Mouse (Mus musculus) frontal cortex, postnatal 10 days (tissue): ENCODE data around the gene Srsf9.

Experiments used
- DNase-seq, 2 experiments: peaks; one replicate each; pipeline ENCODE4 v3.0.0; 2022; ENCODE audit warnings: low spot score in 2 of 2, mixed read lengths in 1 of 2

Srsf9 gene

GRCm38 (mm10) chr5:115326256-115326831 lies 633 bp upstream of the Srsf9 start:
- DNase-seq: no peak

DNA sequence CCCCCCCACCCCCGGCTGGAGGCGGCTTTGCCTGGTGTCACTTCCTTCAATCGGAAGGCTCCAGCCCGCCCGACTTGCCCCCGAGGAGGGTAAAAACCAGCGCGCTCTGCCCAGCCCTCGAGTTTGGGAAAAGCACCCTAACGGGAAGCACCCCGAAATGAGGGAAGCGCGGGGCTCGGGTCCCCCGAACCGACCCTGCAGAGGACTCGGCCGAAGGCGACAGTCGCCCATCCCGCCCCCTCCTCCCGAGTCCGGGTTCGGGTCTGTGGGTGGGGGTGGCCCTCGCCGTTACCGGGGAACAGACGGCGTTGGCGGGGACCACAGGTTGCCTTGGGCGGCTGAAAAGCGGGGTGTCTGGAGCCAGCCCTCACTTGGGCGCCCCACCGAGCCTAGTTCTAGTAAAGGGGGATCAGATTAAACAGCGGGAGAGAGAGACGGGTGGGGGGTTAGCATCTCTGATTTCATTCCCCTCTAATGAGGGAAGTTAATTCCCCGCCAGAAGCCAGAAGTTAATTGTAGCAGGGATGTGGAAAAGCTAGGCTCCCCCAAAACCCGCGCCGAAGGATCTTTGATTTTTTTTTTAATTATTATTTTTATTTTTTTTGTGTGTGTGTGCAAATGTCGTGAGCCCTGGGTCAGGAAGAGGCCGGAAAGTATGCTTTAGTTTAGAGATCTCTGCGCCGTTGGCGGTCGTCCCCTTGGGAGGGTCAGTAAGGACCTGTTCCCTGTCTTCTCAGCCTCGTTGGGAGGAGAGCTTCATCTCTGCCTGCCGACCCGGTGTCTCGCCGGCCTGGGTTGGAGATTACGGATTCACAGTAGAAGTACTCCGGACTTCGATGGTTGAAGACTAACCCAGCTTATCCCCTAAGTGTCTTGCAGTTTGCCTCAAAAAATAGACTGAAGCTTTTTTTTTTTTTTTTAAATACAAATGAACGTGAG lies 902 bp downstream of the Srsf9 start:
- DNase-seq: peak; percentile 53 to 56

GRCm38 (mm10) chr5:115330955-115331354 lies 4.0 kb downstream of the Srsf9 start:
- DNase-seq: no peak

DNA sequence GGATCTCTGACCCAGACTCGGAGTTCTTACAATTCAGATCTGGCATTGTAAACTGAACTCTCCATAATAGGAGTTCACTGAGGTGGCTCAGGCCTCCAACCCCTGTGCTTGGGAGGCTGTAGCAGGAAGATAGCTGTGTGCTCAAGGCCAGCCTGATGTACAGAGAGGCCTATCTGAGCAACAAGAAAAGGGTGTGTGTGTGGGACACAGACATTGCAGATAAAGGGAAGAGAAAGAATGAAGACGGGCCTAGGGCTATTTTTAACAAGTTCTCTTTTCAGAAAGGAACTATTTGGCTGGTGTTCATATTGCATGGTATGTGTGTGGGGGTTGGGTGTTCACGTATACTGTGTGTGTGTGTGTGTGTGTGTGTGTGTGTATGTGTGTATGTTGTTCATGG lies 6.6 kb downstream of the Srsf9 start:
- DNase-seq: no peak

DNA sequence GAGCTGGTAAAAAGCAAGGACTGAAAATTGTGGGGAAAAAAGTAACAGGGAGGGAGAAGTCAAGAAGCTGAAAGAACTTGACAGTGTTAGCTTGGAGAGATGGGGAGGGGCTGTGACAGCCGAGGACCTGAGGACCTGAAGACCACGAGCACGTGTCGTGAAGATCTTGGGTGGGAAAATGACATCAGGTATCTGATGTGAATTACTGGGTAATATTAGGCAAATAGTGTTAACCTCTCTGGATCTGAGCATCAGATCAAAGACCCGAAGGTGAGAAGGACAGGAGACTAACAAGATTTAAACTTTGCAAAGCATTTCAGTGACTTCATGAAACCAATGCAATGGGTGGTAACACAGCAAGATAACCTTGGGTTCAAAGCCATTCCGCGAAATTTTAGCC lies 13.0 kb downstream of the Srsf9 start:
- DNase-seq: no peak

DNA sequence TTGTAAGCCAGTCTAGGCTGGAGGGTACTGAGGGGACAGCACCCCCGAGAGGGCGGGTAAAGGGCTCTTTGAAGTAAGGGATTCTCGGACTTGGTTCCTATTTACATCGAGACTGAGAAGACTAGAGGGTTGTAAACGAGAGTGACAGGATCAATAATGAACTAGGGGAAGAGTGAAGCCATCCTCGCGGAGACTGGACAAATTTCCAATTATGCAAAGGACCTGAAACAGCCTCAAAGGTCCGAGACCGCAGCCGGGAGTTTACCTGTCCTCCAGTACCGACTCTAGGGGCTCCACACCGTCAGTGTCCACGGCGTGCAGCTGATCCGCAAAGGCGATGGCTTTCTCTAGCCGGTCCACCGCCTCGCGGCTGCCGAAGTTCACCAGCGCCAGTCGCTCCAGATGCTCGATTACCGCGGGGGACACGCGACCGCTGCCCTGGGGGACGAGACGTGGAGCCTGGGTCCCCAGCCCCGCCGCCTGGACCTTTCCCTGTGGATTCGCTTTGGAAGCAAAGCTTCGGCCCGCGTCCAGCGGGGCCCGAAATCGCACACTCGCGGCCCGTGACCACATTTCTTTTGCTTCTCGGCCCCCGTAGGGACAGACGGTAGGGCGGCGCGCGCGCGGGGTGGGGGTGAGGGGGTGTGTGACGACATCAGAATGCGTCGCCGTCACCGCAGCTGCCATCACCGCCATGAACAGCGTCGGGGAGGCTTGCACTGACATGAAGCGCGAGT lies 13.8 kb downstream of the Srsf9 start, which contains the start of the genes Gatc and Triap1:
Gene Gatc (minus strand): TSS at position 602 of the 737 bp plus-strand sequence.
Gene Triap1 (plus strand): TSS at position 649 of the 737 bp plus-strand sequence.
- peak; percentile 77 to 88 for DNase-seq

GRCm38 (mm10) chr5:115341314-115342165 lies 14.6 kb downstream of the Srsf9 start:
- DNase-seq: no peak

- DNase-seq: peak in 1 of 2 experiments; percentile 67
Observed at GRCm38 (mm10) chr5:115347564-115347963, 20.6 kb downstream of the Srsf9 start.

DNA sequence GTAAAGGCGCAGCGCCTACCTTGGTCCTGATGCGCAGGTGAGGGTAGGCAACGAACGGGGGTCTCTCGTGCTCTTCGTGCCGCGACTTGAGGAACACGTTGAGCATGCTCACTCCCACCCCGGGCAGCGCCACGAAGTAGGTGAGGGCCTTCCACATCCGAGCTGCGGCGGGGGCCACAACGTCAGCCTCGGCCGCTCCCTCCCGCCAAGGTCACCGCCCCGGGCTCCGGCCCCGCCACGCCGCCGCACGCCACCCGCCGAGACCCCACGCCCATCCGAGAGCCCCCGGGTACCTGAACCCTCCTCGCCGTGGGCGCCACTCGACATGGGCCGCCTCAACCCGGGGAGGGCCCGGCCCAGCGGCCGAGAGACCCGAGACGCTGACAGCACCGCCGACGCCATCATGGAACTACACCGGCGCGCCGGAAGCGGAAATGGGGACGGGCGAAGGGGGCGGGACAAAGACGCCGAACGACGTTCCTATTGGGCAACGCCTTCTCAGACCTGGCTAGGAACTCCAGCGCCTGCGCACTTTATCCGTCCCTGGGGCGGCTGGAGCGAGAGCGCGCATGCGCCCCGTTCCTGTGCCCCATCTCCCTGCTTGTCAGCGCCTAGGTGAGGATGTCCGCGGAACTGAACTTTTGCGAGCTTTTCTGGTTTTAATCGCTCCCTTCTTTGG lies 21.7 kb downstream of the Srsf9 start, which contains the start of gene Cox6a1:
Gene Cox6a1 (minus strand): TSS at position 436 of the 679 bp plus-strand sequence.
- peak; percentile 96 to 98 for DNase-seq

- no peak for DNase-seq
Observed at GRCm38 (mm10) chr5:115349225-115349555, 22.2 kb downstream of the Srsf9 start.

- no peak for DNase-seq
Observed at GRCm38 (mm10) chr5:115351348-115351747, 24.4 kb downstream of the Srsf9 start.

- DNase-seq: no peak
Observed at GRCm38 (mm10) chr5:115355070-115355469, 28.1 kb downstream of the Srsf9 start.

DNA sequence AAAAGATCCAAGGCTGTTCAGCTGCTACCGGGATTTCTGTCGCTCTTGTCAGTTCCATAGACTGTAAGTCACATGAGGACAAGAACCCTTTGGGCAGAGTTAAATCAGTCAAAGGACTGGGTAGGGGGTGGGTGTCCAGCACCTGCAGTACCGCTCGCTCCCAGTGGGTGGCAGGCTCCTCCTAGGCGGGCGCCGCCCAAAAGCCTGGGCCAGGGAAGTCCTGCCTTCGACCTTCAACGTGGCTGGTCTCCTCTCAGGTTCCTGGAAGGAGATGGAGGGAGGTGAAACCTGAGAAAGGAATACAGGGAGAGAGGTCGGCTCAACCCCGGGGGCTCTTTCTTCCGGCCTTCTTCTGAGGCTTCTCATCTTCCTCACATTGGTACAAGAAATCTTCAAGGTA lies 31.9 kb downstream of the Srsf9 start:
- peak; percentile 50 to 74 for DNase-seq

- DNase-seq: no peak
Observed at GRCm38 (mm10) chr5:115359438-115359837, 32.5 kb downstream of the Srsf9 start.

DNA sequence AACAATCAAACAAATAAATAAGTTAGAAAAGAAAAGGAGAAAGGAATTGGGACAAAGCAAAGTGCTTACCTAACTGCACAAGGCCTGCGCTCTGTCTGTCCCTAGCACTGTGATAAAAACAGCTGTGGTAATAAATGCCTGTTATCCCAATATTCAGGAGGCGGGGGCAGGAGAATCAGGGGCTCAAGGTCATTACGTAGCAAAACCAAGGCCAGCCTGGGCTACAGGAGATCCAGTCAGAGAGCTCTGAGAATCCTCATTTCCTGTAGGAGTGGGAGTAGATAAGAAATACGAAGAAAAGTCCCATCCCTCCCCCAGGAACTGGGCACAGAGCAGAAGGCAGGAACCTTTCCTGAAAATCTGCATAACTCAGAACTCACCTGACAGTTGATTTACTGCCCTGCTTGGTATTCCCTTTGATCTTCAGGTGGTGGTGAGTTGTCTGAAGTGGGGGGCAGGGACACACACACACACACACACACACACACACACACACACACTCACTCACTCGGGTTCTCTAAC lies 32.9 kb downstream of the Srsf9 start:
- no peak for DNase-seq

GRCm38 (mm10) chr5:115362216-115362615 lies 35.2 kb downstream of the Srsf9 start:
- DNase-seq: no peak

DNA sequence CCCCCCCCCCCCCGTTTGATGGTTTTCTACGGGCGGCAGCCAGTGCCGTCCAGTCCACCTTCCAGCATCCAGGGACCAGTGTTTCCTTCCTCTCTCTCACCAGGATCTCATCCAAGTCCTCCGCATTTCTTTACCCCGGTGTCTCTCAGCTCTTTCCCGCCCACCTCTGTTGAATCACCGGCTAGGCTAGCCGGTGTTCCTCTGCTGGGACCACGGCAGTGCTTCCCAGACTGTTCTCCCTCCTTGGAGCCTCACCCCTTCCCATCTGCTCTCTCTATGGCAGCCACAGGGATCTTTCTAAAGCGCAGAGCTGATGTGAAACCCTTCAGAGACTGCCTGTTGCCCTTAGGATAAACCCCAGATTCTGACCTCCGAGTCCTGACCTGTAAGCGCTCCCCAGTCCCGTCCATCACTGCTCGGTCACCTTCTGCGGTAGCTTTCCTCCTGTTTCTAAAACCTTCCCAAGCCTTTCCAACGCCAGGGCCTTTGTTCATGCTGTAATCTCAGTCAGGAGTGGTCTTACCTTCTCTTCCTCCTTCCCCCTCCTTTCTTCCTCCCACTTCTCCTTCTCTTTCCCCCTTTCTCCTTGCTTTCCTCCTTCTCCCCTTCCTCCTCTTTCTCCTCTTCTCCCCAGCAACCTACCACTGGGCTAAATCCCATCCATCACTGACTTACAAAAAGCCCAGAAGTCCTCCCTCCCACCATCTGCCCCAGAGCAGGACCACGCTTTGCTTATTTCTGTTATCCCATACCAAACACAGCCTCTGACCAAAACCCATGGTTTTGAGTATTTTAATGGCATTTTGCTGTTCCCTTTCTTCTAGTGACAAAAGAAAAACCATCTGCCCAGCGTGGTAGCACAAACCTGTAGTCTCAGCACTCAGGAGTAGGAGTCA lies 36.1 kb downstream of the Srsf9 start:
- peak; percentile 22 to 54 for DNase-seq

GRCm38 (mm10) chr5:115364782-115365181 lies 37.8 kb downstream of the Srsf9 start:
- DNase-seq: no peak

GRCm38 (mm10) chr5:115371736-115372135 lies 44.8 kb downstream of the Srsf9 start:
- DNase-seq: no peak
